Mouse (Mus musculus) olfactory bulb, adult 2 months (tissue): ENCODE data around the gene Osbp. TPM values are rescaled to one million over a fixed set of nuclear protein-coding genes. Genes with fewer than 3 reads are reported as not detected.
A peak's percentile ranks its signal among the peaks of the same experiment; 100 is the strongest.

ENCODE experiments used
- H3K27ac ChIP-seq: fragments of 200-500 bp; 2 replicates; pipeline ENCODE4 v1.5.1; 2012; ENCODE audit warnings: low read depth, low read length; ENCODE audit not compliant: insufficient read depth
- H3K4me1 ChIP-seq: fragments of 200-500 bp; 2 replicates; pipeline ENCODE4 v1.6.1; 2012; ENCODE audit warnings: low read length; ENCODE audit not compliant: control insufficient read depth, insufficient read depth
- H3K4me3 ChIP-seq: fragments of 200-500 bp; 2 replicates; pipeline ENCODE4 v1.5.1; 2012; ENCODE audit warnings: mild to moderate bottlenecking, low read depth, low read length, moderate library complexity; ENCODE audit not compliant: insufficient read depth
- CTCF ChIP-seq: fragments of 200-500 bp; IDR thresholded peaks from 2 replicates; pipeline ENCODE4 v1.5.1; 2012; ENCODE audit warnings: low read depth, mild to moderate bottlenecking, low read length, moderate library complexity; ENCODE audit not compliant: insufficient read depth
- POLR2A ChIP-seq: fragments of 200-500 bp; IDR thresholded peaks from 2 replicates; pipeline ENCODE4 v1.6.1; 2012; ENCODE audit warnings: mild to moderate bottlenecking, low read depth, low read length, moderate library complexity; ENCODE audit not compliant: insufficient read depth
- WGBS: fragments of 180-500 bp; shearing (Covaris S2); methylation state at CpG from one replicate; pipeline ENCODE4 v1.1.7; 2018; 5-methylcytosine and 5-hydroxymethylcytosine counted together
- polyA plus RNA-seq: library from polyadenylated mRNA; stranded (reverse); fragments of >200 nt; gene quantifications from 2 replicates; pipeline ENCODE4 v1.2.4, GENCODE M21; 2012; ENCODE audit warnings: low replicate concordance; ENCODE audit not compliant: missing spikeins, insufficient read depth, insufficient read length

Osbp gene
- polyA plus RNA-seq, 1 experiment = 158 TPM

DNA sequence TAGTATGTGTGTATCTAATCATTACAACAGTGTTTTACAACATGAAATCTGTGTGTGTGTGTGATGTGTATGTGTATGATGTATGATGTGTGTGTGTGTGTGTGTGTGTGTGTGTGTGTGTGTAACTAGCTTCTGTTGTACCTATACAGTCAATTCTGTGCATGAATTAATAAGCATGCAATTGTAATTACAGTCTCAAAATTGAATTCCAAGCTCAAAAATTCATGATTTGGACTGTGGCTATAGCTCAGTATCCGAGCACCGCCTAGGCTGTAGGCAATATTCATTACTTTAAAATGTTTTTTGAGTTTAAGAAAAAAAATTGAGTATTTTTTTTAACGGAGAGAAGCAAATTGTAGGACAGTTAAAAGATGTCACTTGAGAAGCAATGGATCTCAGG, 35.9 kb downstream of the Osbp start:
- 36% methylated on average over 3 of the region's 3 CpGs for WGBS
- H3K4me1 ChIP-seq = peaks cover 5% of the 10 kb centered on the region; the same call in 1 of the 2 replicates
- no peak overlapping the region for H3K27ac ChIP-seq
- TF ChIP-seq CTCF = no peak
- TF ChIP-seq POLR2A = no peak
- H3K4me3 ChIP-seq = no peak overlapping the region

DNA sequence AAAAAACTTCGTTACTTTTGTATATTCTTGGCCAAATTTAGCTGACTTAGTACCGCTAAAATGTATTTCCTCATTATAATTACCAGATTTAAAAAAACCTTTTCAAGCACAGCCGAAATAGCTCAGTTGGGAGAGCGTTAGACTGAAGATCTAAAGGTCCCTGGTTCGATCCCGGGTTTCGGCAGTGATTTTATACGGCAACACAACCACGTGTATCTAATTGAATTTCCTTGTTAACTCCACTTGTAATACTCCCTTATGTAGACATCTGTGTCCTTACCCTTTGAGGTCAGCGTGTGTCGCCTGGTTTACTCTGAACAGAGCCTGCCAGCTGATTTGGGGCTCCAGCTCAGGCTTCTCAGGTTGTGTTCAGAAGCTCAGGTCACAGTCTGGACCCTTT, 36.4 kb downstream of the Osbp start:
- WGBS = 6% methylated on average over 11 of the region's 11 CpGs

DNA sequence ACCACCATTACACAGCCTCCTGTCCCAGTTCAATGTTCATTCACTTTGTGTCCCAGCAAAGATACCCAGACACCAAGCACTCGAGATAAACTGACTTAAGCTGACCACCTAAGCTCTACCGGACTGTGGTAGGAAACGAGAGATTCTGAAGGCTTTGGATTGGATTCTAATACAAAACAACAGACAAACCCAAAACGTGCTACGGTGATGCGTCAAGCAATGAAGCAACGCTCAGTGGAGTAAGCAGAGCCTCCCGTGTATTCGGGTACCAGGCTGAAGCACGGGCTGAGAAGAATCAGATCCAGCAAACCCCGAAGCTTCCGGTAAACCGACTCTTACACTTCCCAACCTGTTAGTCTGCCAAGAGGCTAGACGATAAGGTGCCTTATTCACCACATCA, 37.0 kb downstream of the Osbp start:
- H3K4me1 ChIP-seq = peaks cover 9% of the 10 kb centered on the region; the same call in 1 of the 2 replicates
- H3K4me3 ChIP-seq = no peak overlapping the region
- H3K27ac ChIP-seq = no peak overlapping the region
- TF ChIP-seq CTCF = no peak
- no peak for TF ChIP-seq POLR2A
- WGBS = 46% methylated on average over 14 of the region's 14 CpGs

More for the DNA sequence above, 36.4 kb downstream of the Osbp start:
- Histone ChIP-seq H3K4me3 (no peak overlapping the region), H3K27ac (no peak overlapping the region), H3K4me1 (peaks cover 8% of the 10 kb centered on the region; the same call in 1 of the 2 replicates)
- TF ChIP-seq POLR2A (no peak), CTCF (no peak)

DNA sequence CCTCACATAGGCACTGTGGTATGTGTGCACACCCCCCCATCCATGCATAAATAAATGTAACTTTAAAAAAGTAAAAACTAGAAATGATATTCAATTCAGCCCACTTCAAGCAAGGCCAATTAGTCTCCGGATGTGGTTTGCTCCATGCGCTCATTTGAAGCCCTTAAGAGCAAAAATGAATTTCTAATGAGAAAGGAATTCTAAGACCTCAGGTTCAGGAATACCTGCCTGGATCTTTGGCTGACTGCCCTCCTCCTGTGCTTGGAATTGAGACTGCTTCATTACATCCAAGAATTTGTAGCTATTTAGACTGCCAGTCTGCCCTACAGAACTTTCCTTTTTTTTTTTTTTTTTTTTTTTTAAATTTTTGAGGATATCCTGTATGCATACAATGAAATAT, 37.8 kb downstream of the Osbp start:
- Histone ChIP-seq H3K27ac (no peak overlapping the region), H3K4me1 (peaks cover 9% of the 10 kb centered on the region; the same call in 1 of the 2 replicates), H3K4me3 (no peak overlapping the region)
- WGBS = 91% methylated on average over 2 of the region's 2 CpGs
- TF ChIP-seq CTCF (no peak), POLR2A (no peak)

DNA sequence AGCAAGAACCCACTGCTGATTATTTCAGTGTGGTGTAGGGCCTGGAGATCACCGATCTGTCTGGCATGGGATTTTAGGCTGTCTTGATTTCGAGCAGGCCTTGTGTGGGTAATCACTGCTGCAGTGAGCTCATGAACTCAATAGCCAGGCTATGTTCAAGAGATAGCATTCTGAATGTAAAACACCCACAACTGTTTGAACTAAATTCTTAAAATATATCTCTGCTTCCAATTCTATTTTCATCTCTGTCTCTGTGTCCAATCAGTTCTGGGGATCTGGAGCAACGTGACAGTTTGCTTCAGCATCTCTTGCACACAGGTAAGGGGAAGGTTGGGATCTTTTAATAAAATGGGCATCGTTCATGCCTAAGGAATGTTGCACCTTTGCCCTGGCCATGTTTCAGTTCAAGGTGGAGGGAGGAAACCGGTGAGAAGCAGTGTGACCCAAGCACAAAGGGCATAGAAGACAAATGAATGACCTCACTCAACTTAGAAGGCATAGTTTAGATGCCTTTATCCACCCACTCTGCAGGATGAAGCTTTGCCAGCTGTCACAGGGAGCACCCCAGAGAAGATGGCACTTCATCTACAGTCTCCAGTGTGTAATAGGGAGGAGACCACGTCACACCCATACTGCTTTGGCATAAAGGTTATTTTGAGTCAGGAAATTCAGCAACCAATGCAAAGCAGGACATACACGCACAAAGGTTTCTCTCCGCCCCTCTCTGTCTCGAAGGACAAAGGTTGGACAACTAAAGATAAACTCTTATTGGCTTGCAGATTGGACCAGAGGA, 38.7 kb downstream of the Osbp start:
- 39% methylated on average over 9 of the region's 9 CpGs for WGBS
- Histone ChIP-seq H3K4me1 (peaks cover 9% of the 10 kb centered on the region; the same call in 1 of the 2 replicates), H3K4me3 (0 out of 2 replicates have a peak overlapping the region, but pooled peaks have one; percentile 3), H3K27ac (peak overlapping the region; percentile 40)
- TF ChIP-seq CTCF = no peak
- no peak for TF ChIP-seq POLR2A

DNA sequence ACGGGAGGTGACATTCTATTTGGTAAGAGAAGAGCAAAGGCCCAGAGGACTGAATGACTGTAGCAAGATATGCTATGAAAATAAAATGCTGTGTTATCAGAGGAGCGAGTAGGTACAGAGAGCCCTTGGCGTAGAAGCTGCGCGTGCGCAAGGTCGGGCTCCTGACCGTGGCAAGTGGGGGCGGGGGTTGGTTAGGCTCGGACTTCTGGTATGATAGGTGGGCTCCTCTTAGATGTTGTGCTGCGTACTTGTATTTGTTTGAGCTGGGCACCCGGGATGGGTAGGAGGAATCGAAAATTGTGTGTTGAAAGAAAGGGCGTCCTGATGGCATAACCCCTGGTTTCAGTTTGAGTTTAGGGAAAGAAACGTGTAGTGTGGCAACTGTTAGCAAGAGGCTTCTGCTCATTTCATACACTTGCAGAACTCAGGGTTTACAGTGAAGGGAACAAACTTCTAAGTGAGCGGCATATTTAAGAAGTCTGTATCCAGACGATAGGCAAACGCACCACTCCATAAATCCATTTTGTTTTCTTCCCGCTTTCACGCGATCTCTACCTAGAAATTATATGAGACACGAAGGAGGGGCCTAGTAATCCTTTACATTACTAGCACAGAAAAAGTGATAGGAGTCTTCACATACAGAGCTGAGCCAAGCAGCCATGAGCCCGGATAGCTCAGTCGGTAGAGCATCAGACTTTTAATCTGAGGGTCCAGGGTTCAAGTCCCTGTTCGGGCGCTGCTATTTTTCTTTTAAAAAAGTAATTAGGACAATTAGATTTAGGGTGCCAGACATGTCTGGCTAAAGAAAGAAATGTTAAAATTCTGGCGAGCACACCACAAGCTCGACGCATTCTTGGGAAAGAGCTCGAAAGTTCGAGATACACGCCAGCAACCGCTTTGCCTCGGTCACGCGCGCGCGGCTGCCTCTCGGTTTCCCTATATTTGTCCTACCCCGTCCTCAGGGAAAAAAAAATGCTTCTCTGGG, 39.9 kb downstream of the Osbp start:
- under 1% methylated on average over 41 of the region's 41 CpGs for WGBS
- peaks cover 9% of the 10 kb centered on the region; the same call in 1 of the 2 replicates for H3K4me1 ChIP-seq
- H3K27ac ChIP-seq = peak overlapping the region; percentile 60
- no peak for TF ChIP-seq CTCF
- TF ChIP-seq POLR2A = peak; percentile 29; the same call in 1 of the 2 replicates
- H3K4me3 ChIP-seq = peak overlapping the region; percentile 60

DNA sequence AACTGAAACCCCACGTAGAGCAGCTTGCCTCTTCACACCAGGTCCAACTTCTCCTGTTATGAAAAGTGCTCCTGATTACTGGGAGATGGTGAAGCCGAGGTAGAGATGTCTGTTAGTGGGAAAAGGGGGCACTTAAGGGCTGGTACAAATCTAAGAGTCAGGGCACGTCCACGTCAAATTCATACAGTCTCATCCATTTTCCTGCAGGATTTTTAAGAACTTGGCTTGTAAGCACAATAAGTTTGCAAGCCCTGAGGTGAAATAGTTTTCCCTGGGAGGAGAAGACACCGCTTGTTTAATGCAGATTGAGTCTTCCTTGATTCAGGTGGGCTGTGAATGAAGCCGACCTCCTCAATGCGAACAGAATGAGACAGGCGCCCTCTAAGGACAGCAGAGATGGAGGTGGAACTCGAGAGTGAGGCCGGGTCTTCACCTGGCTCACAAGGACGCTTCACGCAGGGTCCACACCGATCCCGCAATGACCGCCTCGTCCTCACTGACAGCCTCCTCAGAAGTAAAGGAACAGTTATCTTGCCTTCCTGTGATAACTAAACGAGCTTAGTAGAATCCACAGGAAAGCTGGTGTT, 40.7 kb downstream of the Osbp start:
- 15% methylated on average over 17 of the region's 17 CpGs for WGBS
- Histone ChIP-seq H3K4me3 (peak overlapping the region; percentile 56), H3K4me1 (peaks cover 9% of the 10 kb centered on the region; the same call in 1 of the 2 replicates), H3K27ac (peak overlapping the region; percentile 54)
- TF ChIP-seq POLR2A (no peak), CTCF (no peak)

DNA sequence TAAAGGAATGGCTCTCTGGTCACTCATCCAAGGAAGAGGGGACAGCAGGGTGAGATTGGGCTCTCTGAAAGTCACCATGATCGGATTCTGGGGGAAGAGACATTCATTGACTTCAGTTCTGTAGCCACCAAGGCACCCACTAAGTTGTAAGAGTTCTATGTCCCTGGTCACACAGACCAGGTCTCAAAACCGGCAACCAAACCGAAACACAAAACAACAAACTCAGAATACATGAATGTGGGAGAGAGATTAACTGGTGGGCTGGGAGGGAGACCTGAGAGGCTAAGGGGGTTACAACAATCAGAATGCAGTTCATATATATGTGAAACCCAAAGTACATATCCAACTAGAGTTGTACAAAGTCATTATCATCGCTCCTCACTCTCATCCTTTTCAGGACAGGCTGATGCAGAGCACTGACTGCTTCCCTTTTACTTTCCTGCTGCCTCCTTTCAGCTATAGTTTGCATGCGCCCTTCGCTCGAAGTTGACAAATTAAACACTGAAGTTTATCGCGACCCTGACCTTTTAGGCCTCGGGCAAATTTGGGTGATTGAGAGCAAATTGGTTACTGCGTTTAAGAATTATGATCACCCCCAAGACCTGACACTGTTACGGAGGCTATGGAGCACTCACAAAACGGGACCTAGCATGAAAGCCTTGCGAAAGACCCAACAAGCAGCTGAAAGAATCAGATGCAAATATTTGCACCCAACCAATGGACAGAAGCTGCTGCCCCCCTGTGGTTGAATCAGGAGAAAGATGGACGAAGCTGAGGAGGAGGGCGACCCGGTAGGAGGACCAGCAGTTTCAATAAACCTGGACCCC, 41.6 kb downstream of the Osbp start:
- Histone ChIP-seq H3K4me1 (peaks cover 9% of the 10 kb centered on the region; the same call in 1 of the 2 replicates), H3K27ac (no peak overlapping the region), H3K4me3 (no peak overlapping the region)
- 35% methylated on average over 17 of the region's 17 CpGs for WGBS
- TF ChIP-seq POLR2A = no peak
- TF ChIP-seq CTCF = no peak
